Mouse (Mus musculus): ENCODE measurements around the gene Nox4.

Gene Nox4

GRCm38 (mm10) chr7:87245856-87246579 lies at the start of gene Nox4:
Nox4 (plus strand) TSS chr7:87246096.
- no peak for DNase-seq (ENCODE audit: extremely low read depth, low read depth)

DNA sequence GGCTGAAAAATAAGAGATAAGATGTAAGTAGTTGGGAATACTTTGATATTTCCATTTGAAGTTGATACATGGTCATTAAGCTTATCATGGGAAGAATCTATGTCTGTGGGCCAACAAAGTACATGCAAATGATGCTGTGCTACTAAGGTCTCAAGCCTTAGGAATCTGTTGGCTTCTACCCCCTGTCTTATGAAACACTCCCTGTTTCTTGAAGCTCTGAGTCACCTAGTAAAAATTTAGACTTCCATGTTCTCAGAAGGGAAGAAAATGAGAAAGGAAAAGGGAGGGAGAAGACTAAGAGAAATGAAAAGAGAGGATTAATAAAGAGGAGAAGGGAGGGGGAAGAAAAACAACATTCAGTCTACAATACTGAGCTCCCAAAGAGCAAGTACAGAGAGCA lies 41.1 kb upstream of the Nox4 start:
- DNase-seq (ENCODE audit: extremely low read depth, low read depth) = no peak

- no peak for DNase-seq (ENCODE audit: extremely low read depth, low read depth)
Observed at GRCm38 (mm10) chr7:87221712-87222111, 24.2 kb upstream of the Nox4 start.

GRCm38 (mm10) chr7:87222751-87223150 lies 23.1 kb upstream of the Nox4 start:
- no peak for DNase-seq (ENCODE audit: extremely low read depth, low read depth)

GRCm38 (mm10) chr7:87225617-87226016 lies 20.3 kb upstream of the Nox4 start:
- DNase-seq (ENCODE audit: extremely low read depth, low read depth) = no peak

- no peak for DNase-seq (ENCODE audit: extremely low read depth, low read depth)
Observed at GRCm38 (mm10) chr7:87227051-87227948, 18.6 kb upstream of the Nox4 start.

DNA sequence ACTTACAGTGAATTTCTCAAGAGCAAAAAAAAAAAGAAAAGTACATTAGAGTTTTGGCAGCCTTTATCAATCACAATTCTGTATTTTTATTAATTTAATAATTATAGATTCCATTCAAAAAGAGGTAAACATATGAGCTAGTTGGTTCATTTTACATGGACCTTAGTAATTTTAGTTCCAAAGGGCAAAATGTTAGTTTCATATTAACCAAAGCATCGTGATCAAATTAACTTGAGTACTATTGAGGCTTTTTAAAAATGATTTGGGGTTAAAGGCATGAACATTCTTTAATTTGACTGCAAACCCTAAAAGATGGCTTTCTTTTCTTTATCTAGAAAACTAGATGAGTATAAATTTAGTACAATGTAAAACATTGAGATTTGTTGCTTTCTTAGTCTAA lies 16.4 kb upstream of the Nox4 start:
- no peak for DNase-seq (ENCODE audit: extremely low read depth, low read depth)

DNA sequence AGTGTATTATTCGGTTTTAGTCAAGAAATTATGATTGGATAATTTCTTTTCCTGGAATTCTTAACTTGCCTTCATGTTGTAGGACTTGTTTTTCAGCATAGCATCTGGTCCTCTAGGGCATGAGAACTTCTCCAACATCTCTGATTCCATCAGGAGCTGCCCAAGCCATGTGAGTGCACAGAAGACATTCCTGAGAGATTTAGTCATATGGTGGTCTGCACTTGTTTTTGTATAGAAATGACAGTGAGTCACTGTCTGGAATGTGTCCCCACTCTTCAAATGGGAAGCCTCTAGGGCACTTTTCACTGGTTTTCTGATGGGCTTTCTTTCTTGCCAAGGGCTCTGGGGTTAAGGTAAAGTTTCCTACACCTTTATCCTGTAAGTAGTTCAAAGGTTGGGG lies 4.8 kb upstream of the Nox4 start:
- no peak for DNase-seq (ENCODE audit: extremely low read depth, low read depth)

DNA sequence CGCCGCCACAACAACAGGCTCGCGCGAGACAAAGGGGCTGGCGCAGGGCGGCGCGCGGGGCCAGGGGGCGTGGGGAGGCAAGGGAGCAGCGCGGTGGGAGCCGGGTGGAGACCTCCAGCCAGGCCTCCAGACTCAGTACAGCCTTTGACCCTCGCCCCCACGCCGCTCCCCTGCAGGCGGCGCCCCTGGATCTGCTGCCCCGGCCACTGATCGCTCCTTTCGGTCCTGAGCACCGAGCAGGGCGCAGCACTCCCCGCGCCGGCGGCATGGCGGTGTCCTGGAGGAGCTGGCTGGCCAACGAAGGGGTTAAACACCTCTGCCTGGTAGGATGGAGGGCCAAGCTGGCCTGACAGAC lies 661 bp downstream of the Nox4 start:
- DNase-seq (ENCODE audit: extremely low read depth, low read depth) = no peak

- no peak for DNase-seq (ENCODE audit: extremely low read depth, low read depth)
Observed at GRCm38 (mm10) chr7:87246940-87247339, 1.0 kb downstream of the Nox4 start.

- no peak for DNase-seq (ENCODE audit: extremely low read depth, low read depth)
Observed at GRCm38 (mm10) chr7:87247926-87248325, 2.0 kb downstream of the Nox4 start.

- no peak for DNase-seq (ENCODE audit: extremely low read depth, low read depth)
Observed at GRCm38 (mm10) chr7:87252071-87252470, 6.2 kb downstream of the Nox4 start.

DNA sequence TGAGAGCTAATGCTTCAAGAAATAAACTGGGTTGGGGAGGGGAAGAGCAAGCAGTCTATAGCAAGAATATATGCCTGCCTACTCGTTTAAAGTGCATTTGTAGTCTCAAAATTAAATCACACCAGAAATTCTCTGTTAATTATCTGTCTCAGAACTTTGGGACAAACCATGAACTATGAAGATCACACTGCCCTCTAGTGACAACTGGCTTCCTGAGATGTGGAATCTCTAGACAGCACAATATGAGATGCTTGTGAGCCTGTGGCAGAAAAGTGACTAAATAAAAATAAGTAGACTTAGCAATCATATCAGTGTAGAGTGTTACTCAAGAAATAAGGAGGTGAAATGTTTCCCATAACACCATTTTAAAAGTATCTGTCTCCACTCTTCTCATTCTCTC lies 31.3 kb downstream of the Nox4 start:
- no peak for DNase-seq (ENCODE audit: extremely low read depth, low read depth)

DNA sequence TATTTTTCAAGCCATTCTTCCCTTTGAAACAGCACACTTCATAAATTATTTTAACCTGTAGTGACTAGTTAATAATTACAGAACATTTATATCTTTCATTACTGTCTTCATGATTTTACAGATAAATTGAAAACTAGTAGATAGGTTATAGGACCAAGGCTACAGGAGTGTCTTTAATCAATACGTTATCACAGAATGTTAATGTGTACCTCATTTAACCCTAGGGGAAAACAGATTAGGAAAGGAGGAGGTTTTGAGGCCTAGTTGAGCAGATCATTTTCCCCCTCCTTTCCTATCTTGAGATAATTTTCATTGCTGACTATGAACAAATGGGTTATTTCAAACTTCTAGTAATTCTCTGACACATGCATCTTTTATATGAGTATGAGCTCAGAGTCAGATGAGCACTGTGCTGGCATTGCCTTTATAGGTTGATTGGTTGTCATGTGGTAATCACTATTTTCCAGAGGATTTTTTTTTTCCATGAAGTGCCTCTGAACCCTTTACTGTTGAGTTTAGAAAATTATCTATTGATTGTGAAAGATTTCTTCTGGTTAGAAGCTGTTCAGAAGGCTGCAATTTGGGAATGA lies 57.9 kb downstream of the Nox4 start:
- no peak for DNase-seq (ENCODE audit: extremely low read depth, low read depth)

GRCm38 (mm10) chr7:87321571-87321970 lies 75.7 kb downstream of the Nox4 start:
- no peak for DNase-seq (ENCODE audit: extremely low read depth, low read depth)

DNA sequence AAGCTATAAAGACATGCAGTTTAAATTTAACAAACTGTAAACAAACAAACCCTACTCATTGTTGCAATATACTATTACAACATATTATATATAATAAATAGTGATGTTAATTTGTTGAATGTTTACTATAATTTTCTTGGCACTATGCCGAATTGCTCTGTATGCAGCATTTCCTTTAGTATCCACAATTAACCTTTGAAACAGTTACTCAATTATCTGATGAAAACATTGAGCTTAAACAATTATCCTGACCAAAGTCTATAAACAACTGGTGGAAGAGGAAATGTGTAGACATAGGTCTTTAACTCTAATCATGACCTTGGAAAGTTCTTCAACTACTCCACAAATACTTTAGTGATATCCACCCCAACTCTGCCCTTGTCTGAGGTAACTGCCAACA lies 76.2 kb downstream of the Nox4 start:
- DNase-seq (ENCODE audit: extremely low read depth, low read depth) = no peak

DNA sequence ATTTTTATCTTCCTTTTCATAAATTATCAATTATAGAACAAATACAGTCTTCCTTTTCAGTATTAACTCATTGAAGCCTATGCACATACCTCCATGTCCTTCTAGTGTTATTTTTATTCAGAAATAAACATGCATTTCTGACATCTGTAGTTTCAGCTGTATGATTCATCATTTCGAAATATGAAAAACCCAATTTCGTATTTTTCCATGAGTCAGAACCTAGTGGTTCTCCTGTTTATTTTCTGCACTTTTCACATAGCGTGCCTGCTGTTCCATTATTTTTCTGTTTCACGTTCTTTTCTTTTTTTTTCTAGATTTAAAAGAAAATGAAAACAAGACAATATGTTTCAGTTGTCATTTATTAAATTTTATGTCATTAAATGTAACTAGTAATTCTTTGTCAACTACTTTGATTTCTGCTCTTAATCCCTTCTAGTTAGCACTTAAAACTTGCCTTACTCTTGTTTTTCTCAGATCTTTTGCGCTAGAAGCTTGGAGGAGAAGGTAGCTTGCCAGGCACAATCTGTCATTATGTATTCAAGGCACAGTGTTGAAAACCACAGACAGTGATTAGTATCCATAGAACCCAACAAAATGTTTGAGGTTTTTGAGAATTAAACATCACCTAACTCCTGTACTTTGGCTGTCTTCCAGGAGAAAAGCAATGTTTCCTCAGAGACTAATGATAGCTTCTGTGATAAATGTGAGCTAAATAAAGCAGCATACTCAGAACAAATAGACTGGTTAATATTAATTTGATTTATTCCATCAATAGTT lies 85.1 kb downstream of the Nox4 start:
- no peak for DNase-seq (ENCODE audit: extremely low read depth, low read depth)

- no peak for DNase-seq (ENCODE audit: extremely low read depth, low read depth)
Observed at GRCm38 (mm10) chr7:87345598-87345997, 99.7 kb downstream of the Nox4 start.

DNA sequence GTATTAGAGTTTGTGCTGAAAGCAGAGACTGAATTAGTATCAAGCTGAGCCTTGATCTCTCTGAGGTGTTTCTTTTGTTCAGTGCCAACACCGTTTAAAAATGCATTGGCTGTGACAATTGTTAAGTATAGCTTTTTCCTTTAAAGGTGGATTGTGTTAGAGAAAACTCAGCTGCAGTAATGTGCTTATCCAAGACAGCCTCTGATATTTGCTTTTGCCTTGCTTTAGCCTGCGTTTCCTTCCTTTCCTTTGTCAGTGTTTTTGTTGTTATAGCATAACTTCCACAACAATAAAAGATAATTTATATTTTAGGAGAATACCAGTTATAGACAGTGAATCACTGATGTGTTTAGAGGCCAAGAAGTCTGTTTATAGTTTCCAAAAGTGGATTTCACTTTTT lies 106.9 kb downstream of the Nox4 start:
- no peak for DNase-seq (ENCODE audit: extremely low read depth, low read depth)

GRCm38 (mm10) chr7:87367834-87368233 lies 121.9 kb downstream of the Nox4 start:
- no peak for DNase-seq (ENCODE audit: extremely low read depth, low read depth)

GRCm38 (mm10) chr7:87369131-87369530 lies 123.2 kb downstream of the Nox4 start:
- no peak for DNase-seq (ENCODE audit: extremely low read depth, low read depth)

- DNase-seq (ENCODE audit: extremely low read depth, low read depth) = no peak
Observed at GRCm38 (mm10) chr7:87370789-87371188, 124.9 kb downstream of the Nox4 start.

Measured in MEL-GATA-1-ER (cell line).